Mouse (Mus musculus) hindbrain, embryonic 15.5 days (tissue): ENCODE results near the gene Pdcl2. TPM values are rescaled to one million over a fixed set of nuclear protein-coding genes. Genes with fewer than 3 reads are reported as not detected.

Source experiments
- ATAC-seq: fragments of 200-750 bp; cut with Nextera tagmentation; 2 replicates; pipeline ENCODE4 v1.8.0; 2017; ENCODE audit warnings: low read depth, moderate number of reproducible peaks, moderate TSS enrichment; ENCODE audit not compliant: low FRiP score
- H3K27ac ChIP-seq: fragments of 300-500 bp; sonication (generic); replicated peaks from 2 replicates; pipeline ENCODE4 v1.5.1; 2015; ENCODE audit warnings: mild to moderate bottlenecking, inconsistent platforms
- H3K27me3 ChIP-seq: fragments of 300-500 bp; sonication (generic); 2 replicates; pipeline ENCODE4 v1.6.1; 2015; ENCODE audit warnings: control low read depth, inconsistent platforms
- H3K36me3 ChIP-seq: fragments of 300-500 bp; sonication (generic); 2 replicates; pipeline ENCODE4 v1.6.1; 2015; ENCODE audit warnings: control low read depth, inconsistent platforms
- H3K4me1 ChIP-seq: fragments of 300-500 bp; sonication (generic); replicated peaks from 2 replicates; pipeline ENCODE4 v1.6.1; 2015; ENCODE audit warnings: control low read depth, inconsistent platforms
- H3K4me2 ChIP-seq: fragments of 300-500 bp; sonication (generic); 2 replicates; pipeline ENCODE4 v1.6.1; 2015; ENCODE audit warnings: moderate library complexity, mild to moderate bottlenecking, inconsistent platforms
- H3K4me3 ChIP-seq: fragments of 300-500 bp; sonication (generic); 2 replicates; pipeline ENCODE4 v1.5.1; 2015; ENCODE audit warnings: mild to moderate bottlenecking, inconsistent platforms
- H3K9ac ChIP-seq: fragments of 300-500 bp; sonication (generic); 2 replicates; pipeline ENCODE4 v1.6.1; 2015; ENCODE audit warnings: inconsistent platforms
- H3K9me3 ChIP-seq: fragments of 300-500 bp; sonication (generic); 2 replicates; pipeline ENCODE4 v1.6.1; 2016; ENCODE audit warnings: control low read depth, inconsistent platforms
- WGBS: fragments of 180-500 bp; shearing (Covaris S2); methylation state at CpG from one replicate; pipeline ENCODE4 v1.1.7; 2015; 5-methylcytosine and 5-hydroxymethylcytosine counted together
- polyA plus RNA-seq: library from polyadenylated mRNA; unstranded; fragments of >200 nt; fragmentation: Nextera tagmentation; extraction: Ambion mirVana; gene quantifications from 2 replicates; pipeline ENCODE4 v1.2.1, GENCODE M21; 2015

Gene Pdcl2
- not detected in 2 replicates for polyA plus RNA-seq

DNA sequence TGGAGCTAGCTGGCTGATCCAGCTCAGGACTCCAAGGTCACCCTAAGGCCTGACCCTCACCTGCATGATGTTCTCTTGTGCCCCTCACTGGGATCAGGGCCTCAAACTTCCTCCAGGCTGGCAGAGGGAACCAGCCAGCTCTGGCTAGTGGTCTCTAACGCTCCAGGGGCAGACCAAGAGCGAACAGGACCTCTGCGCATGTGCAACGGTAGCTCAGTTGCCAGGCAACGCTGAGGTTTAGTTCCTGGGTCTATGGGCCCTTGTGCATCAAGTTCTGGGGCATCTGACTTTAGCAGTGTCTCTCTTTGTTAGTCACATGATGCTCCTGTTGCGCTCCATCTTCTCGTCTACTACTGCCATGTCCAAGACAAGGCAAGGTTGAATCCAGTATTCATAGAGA is at the start of gene Pdcl2:
Gene Pdcl2, minus strand, starts transcription at position 204 of the 400 bp plus-strand sequence.
- Histone ChIP-seq H3K9ac (no peak within 1 kb of the TSS), H3K27ac (no peak within 1 kb of the TSS), H3K9me3 (no peaks in the 10 kb centered on the region), H3K4me2 (no peak within 1 kb of the TSS), H3K4me3 (no peak within 1 kb of the TSS), H3K27me3 (no peaks in the 10 kb centered on the region), H3K36me3 (no peaks in the 10 kb centered on the region), H3K4me1 (no peaks in the 10 kb centered on the region)
- no peak for ATAC-seq
- 86% methylated on average over 7 of the region's 7 CpGs for WGBS

DNA sequence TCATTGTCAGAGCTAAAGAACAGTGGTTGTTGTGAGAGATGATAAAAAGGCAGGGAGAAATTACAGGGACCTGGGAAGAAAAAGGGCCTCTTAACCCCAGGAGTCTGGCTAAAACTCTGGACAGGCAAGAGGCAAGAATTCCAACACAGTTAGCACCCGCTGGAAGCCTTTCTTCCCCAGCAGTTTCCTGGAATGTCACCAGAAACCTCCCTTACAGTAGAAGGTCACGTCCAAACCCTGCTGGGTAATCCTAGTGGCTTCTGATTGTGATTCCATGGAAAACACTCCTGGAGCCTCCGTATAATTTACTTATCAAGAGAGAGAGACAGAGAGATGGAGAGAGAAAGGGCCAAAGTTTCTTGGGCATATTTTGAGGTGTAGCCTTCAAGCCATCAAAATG is 48.3 kb upstream of the Pdcl2 start:
- ATAC-seq: no peak
- 45% methylated on average over 3 of the region's 3 CpGs for WGBS

DNA sequence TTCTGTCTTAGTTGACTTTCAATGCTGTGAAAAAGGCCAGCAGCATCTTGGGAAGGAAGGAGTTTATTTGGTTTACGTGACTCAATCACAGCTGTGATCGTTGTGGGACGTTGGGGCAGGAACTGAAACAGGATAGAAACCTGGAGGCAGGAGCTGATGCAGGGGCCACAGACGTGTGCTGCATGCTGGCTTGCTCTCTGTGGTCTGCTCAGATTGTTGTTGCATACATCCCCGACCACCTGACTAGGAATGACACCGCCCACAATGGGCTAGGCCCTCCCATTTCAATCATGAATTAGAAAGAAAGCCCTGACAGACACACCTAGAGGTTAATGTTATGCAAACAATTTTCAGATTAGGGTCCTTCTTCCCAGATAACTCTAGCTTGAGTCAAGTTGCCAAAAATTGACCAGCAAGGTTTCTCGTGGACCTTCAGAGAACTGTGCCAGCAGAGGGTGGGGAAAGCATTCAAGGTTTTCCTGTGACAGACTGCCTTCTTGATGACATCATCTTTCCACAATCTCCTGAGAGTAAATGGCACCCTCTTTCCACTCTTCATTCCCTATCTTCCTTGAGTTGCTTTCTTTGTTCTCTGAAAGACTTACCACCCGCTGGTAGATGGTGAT is 38.4 kb upstream of the Pdcl2 start:
- H3K36me3 ChIP-seq: no peaks in the 10 kb centered on the region
- H3K4me1 ChIP-seq: no peaks in the 10 kb centered on the region
- no peak overlapping the region for H3K4me2 ChIP-seq
- peaks cover under 1% of the 10 kb centered on the region for H3K27me3 ChIP-seq
- no peak overlapping the region for H3K4me3 ChIP-seq
- H3K27ac ChIP-seq: no peak overlapping the region
- 82% methylated on average over 8 of the region's 8 CpGs for WGBS
- ATAC-seq: no peak
- no peak overlapping the region for H3K9ac ChIP-seq
- H3K9me3 ChIP-seq: no peaks in the 10 kb centered on the region

More for the DNA sequence above, 48.3 kb upstream of the Pdcl2 start:
- Histone ChIP-seq H3K27ac (no peak overlapping the region), H3K36me3 (no peaks in the 10 kb centered on the region), H3K4me1 (no peaks in the 10 kb centered on the region), H3K27me3 (no peaks in the 10 kb centered on the region), H3K9ac (no peak overlapping the region), H3K4me3 (no peak overlapping the region), H3K9me3 (no peaks in the 10 kb centered on the region), H3K4me2 (no peak overlapping the region)

DNA sequence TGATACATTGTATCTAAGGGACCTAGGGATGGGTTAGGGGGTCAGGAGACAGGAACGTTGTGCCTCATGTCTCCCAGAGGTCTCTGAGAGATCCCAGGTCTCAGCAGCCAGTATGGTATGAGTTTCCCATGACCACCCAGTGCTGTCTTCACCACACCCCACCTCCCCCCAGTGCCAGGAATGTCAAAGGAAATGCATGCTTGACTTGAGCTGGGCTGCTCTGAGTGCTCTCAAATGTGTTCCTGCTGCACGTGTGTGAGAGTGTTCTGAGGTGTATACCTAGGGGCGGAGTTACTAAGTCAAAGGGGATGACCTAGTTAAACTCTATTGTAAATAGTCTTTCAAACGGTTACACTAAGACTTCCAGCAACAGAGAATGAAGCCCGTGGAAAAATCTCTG is 34.5 kb upstream of the Pdcl2 start:
- WGBS: 37% methylated on average over 5 of the region's 5 CpGs
- no peak for ATAC-seq

DNA sequence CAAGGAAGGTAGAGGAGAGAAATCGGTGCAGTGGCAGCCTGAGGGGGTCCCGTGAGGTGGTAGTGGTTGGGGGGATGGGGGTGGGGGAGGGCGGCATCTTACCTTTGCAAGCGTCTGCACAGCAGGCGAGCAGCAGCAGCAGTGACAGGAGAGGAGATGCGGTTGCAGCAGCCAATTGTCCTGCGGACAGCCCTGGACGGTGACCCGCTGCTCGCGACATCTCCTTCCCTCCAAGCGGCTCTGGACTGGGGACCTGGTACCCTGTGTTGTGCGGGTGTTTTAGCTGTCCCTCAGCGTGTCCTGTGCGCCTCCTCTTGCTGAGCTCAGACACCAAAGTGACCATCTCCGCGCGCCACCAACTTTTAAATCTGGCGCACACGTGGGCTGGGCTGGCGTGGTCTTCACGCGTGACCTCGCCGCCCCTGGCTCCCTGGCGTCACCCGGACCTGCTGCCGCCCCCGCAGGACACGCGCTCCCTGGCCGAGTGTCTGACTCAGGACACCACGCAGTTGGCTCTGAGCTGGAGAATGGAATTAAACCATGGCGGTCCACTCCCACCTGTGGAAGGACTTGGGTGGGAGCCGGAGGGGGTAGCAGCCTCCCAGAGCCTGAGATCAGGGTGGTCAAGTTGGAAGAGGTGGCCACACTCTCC is 32.6 kb upstream of the Pdcl2 start, which contains the start of gene Nmu:
Gene Nmu, minus strand, starts transcription at position 336 of the 652 bp plus-strand sequence.
- no peak for ATAC-seq
- Histone ChIP-seq H3K4me1 (peaks cover 11% of the 10 kb centered on the region), H3K9me3 (no peaks in the 10 kb centered on the region), H3K27me3 (peaks cover 13% of the 10 kb centered on the region), H3K36me3 (no peaks in the 10 kb centered on the region), H3K27ac (no peak within 1 kb of the TSS), H3K9ac (peak within 1 kb of the TSS; percentile 26; the same call in 1 of the 2 replicates), H3K4me2 (peak within 1 kb of the TSS; percentile 81), H3K4me3 (peak within 1 kb of the TSS; percentile 38)
- 4% methylated on average over 34 of the region's 35 CpGs for WGBS

More for the DNA sequence above, 34.5 kb upstream of the Pdcl2 start:
- no peaks in the 10 kb centered on the region for H3K9me3 ChIP-seq
- H3K4me3 ChIP-seq: no peak overlapping the region
- H3K27ac ChIP-seq: no peak overlapping the region
- no peak overlapping the region for H3K4me2 ChIP-seq
- no peaks in the 10 kb centered on the region for H3K36me3 ChIP-seq
- no peak overlapping the region for H3K9ac ChIP-seq
- peaks cover 13% of the 10 kb centered on the region for H3K27me3 ChIP-seq
- peaks cover 11% of the 10 kb centered on the region for H3K4me1 ChIP-seq

DNA sequence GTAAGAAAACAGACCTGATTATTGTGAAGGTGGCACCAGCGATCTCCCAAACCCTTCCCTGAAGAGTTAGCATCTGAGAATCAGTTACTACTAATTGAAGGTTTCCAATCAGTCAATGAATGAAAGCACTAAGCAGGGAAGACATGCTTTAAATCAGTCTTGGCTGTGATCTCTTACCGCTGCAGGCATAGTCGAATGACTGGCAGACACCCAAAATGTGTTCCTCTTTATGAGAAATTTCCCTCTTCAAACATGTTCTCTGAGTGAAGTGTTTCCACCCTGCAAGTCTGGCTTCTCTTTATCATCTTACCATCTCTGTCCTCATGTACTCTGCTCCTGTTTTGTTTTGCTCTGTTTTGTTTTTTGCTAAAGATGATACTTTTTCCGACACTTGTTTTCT is 29.8 kb upstream of the Pdcl2 start:
- 84% methylated on average over 4 of the region's 4 CpGs for WGBS
- H3K4me2 ChIP-seq: no peak overlapping the region
- H3K4me1 ChIP-seq: peaks cover 11% of the 10 kb centered on the region
- H3K9ac ChIP-seq: no peak overlapping the region
- no peak overlapping the region for H3K27ac ChIP-seq
- no peaks in the 10 kb centered on the region for H3K9me3 ChIP-seq
- ATAC-seq: no peak
- H3K36me3 ChIP-seq: no peaks in the 10 kb centered on the region
- no peak overlapping the region for H3K4me3 ChIP-seq
- peaks cover 13% of the 10 kb centered on the region for H3K27me3 ChIP-seq

DNA sequence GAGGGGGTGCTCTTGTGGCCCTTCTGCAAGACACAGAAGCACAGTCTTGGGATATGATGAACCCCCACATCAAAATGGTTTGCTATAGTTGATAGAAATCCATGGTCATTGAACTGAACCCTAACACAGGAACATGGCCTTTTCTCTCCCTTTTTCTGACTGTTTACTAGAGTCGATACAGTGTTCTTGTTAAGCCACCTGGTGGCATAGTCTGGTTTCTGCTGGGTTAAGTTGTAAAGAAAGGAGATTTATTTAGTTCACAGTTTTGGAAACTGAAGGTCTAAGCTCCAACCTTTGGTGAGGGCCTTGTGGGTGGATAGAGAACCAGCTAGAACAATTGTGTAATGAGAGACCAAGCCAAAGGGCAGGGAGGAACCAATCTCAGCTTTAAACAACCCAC is 29.1 kb upstream of the Pdcl2 start:
- Histone ChIP-seq H3K36me3 (no peaks in the 10 kb centered on the region), H3K9ac (no peak overlapping the region), H3K9me3 (no peaks in the 10 kb centered on the region), H3K4me1 (peaks cover 11% of the 10 kb centered on the region), H3K4me2 (no peak overlapping the region), H3K27ac (no peak overlapping the region), H3K4me3 (no peak overlapping the region), H3K27me3 (peaks cover 13% of the 10 kb centered on the region)
- 80% methylated on average over 1 of the region's 1 CpGs for WGBS
- no peak for ATAC-seq

DNA sequence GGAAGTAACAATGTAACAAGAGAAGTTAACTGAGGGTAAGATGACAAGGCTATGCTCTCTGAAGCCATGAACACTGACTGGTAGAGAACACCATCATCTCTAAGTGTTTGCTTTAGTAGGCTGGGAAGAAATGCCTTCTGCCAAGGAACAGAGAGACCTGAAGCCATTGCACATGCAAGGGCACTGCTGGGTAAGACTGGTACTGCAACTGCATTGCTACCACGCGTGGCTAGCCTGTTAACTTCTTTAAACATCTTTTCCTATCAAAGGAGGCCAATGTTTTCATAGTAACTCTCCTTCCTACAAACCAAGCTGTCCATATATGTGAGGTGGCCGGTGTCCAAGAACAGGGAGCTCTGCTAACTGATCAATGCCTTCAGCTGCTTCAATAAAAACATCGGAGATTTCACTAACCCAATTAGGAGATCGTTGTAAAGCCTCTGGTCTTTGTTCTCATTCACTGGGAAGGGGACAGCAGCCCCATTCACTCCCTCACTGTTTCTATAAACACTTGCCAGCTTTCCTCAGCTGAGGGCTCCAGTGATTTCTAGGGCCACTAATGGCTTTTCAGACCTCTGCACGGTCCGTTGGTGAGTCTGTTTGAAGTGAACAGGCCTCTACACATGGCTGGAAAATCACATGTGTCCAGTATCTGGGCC is 21.1 kb upstream of the Pdcl2 start:
- Histone ChIP-seq H3K27me3 (no peaks in the 10 kb centered on the region), H3K4me3 (no peak overlapping the region), H3K4me1 (no peaks in the 10 kb centered on the region), H3K36me3 (no peaks in the 10 kb centered on the region), H3K4me2 (no peak overlapping the region), H3K9me3 (no peaks in the 10 kb centered on the region), H3K9ac (no peak overlapping the region), H3K27ac (no peak overlapping the region)
- 43% methylated on average over 7 of the region's 7 CpGs for WGBS
- peak; percentile 54; the same call in 1 of the 2 replicates for ATAC-seq

DNA sequence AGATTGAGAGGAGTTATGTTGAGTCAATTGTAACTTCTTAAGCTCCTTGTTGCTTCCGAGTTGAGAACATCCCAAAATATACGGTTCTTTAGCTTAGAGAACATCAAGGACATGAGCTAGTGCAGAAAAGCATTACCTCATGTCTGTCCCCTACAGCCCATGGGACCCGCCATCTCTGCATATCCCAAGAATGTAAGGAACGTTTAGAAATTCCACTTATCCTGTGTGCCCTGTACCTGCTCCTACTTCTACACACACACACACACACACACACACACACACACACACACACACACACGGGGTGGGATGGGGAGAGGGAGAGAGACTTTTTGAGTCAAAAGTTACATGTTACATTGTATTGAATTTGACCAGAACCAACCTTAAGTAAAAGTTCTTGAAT is 20.6 kb upstream of the Pdcl2 start:
- H3K9me3 ChIP-seq: no peaks in the 10 kb centered on the region
- no peak for ATAC-seq
- H3K4me1 ChIP-seq: no peaks in the 10 kb centered on the region
- H3K9ac ChIP-seq: no peak overlapping the region
- no peaks in the 10 kb centered on the region for H3K36me3 ChIP-seq
- no peak overlapping the region for H3K27ac ChIP-seq
- 81% methylated on average over 5 of the region's 5 CpGs for WGBS
- H3K4me3 ChIP-seq: no peak overlapping the region
- H3K27me3 ChIP-seq: no peaks in the 10 kb centered on the region
- no peak overlapping the region for H3K4me2 ChIP-seq

DNA sequence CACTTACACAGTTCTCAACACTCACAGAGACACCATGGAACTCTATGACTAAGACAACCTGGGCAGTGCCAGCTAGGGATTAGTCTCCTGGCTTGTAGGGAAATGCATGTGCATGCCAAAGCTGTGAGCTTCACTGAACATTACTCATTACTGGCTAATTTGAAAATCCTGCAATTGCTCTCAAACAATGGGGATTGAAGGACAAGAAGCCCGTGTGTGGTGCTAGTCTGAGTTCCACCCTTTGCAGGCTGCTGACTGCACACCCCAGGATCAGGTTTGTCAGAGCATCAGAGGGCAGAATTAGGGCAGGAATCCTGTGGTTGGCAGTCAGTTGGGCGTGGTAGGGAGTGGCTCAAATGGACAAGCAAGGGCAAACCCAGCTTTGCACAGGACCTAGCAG is 15.2 kb upstream of the Pdcl2 start:
- H3K4me2 ChIP-seq: no peak overlapping the region
- no peak overlapping the region for H3K4me3 ChIP-seq
- H3K9me3 ChIP-seq: no peaks in the 10 kb centered on the region
- no peak overlapping the region for H3K9ac ChIP-seq
- no peaks in the 10 kb centered on the region for H3K4me1 ChIP-seq
- H3K27ac ChIP-seq: no peak overlapping the region
- no peaks in the 10 kb centered on the region for H3K27me3 ChIP-seq
- no peaks in the 10 kb centered on the region for H3K36me3 ChIP-seq
- WGBS: 67% methylated on average over 2 of the region's 2 CpGs
- ATAC-seq: no peak

DNA sequence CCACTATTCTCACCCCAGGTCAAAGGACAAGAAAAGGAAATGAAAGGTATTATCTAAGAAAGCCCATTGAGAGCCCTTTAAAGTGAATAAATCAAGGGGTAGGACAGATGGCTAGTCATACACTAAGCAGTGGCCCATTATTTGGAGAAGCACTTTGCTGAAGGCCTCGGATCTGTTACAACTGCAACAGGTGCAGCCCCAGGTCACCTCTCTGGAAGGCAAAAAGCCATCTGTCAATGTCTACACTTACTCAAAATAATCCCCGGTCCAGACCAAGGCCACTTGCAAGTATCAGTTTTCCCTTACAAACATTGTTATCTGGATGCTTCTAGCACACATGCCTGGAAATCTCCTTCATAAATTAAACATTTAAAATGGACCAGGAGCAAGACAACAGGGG is 10.0 kb upstream of the Pdcl2 start:
- ATAC-seq: no peak
- no peak overlapping the region for H3K4me3 ChIP-seq
- no peak overlapping the region for H3K4me2 ChIP-seq
- H3K9me3 ChIP-seq: no peaks in the 10 kb centered on the region
- no peaks in the 10 kb centered on the region for H3K36me3 ChIP-seq
- H3K9ac ChIP-seq: no peak overlapping the region
- H3K27ac ChIP-seq: no peak overlapping the region
- H3K4me1 ChIP-seq: no peaks in the 10 kb centered on the region
- 71% methylated on average over 2 of the region's 2 CpGs for WGBS
- H3K27me3 ChIP-seq: no peaks in the 10 kb centered on the region

DNA sequence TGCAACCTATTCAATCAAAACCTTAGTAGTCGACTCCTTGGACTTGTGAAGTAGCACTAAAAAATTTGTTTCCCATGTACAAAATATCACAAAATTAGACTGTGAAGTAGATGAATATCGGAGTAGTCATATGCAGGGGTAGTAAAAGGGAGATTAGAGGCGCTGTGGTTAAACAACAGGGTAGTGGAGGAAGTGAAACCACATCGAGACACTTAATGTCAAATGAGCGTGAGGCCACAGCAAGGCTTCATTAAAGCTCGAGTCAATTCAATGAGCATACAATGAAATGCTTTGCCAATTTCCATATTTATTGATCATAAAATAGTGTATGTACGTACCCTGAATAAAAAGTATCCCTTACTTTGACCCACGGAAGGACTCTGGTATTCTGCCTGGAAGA is 6.1 kb upstream of the Pdcl2 start:
- ATAC-seq: no peak
- H3K4me1 ChIP-seq: no peaks in the 10 kb centered on the region
- no peak overlapping the region for H3K27ac ChIP-seq
- H3K4me3 ChIP-seq: no peak overlapping the region
- H3K9ac ChIP-seq: no peak overlapping the region
- H3K9me3 ChIP-seq: no peaks in the 10 kb centered on the region
- H3K27me3 ChIP-seq: no peaks in the 10 kb centered on the region
- WGBS: 83% methylated on average over 8 of the region's 8 CpGs
- H3K36me3 ChIP-seq: no peaks in the 10 kb centered on the region
- H3K4me2 ChIP-seq: no peak overlapping the region
